Mouse (Mus musculus): Measurements from ENCODE around the gene Akr1e1.

DNA sequence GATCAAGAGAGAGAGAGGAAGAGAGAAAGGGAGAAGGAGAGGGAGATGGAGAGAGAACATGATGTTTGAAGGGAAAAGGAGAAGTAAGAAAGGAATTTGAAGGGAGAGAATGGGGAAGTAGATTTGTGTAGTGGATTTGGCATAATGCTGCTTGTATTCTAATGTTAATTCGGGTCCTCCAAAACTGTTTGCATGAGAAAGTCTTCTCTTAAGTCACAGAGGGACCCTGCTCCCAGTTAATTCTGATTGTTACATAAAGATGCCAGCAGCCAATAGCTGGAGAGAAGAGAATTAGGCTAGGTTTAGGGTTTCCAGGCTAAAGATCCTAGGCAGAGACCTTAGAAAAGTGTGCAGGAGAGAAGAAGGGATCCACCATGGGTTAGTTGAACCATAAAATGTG lies 49.8 kb downstream of the Akr1e1 start:
- TF ChIP-seq CTCF (IDR thresholded peaks at IDR 0.05; ENCODE audit: borderline replicate concordance, insufficient read depth, low read depth, low read length), result no peak
- TF ChIP-seq POLR2A (IDR thresholded peaks at IDR 0.05; ENCODE audit: borderline replicate concordance, insufficient read depth, low read length), result no peak
